Mouse (Mus musculus): ENCODE measurements around the gene Aamdc.

Gene Aamdc

DNA sequence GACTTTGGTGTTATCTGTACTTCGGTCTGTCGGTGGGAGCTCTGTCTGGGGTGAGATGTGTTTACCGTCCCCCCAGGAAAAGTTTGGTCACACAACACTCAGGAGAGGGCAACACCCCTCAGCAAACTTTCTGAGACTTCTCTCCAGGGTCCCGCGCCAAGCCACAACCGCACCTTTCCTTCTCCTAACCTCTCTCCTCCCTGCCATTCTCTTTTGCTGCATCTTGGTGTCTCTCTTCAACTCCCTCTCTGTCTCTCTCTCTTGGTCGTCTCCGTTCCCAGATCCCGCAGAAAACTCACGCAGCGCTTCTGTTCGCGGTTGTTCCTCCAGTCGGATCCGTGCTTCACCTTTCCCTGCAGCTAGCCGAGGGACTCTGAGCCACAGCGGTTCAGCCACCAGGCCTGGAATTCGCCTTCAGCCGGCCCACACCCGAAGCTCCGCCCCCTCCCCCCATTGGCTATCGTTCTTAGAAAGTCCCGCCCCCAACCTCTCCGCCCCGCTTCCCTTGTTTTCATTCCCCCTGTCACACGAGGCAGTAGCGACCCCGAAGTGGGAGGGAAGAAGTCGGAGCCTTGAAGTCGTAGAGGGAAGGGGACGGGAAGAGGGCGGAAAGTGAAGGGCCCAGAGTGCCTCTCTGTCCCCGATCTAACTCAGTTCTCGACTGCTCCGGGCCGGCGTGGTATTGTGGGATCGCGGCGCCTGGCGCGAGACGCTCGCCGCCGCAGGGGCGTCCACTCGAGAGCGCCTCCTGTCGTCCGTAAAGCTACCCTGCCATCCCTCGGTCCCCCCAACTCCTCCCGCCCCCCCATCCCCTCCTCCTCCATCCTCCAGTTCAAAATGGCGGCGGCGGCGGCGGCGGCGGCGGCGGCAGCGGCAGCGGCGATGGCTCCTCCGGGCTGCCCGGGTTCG, at the start of gene Aamdc, which contains the start of gene Rsf1:
Gene Aamdc (minus strand): TSS at position 431 of the 909 bp plus-strand sequence.
Gene Rsf1 (plus strand): TSS at position 823 of the 909 bp plus-strand sequence.
- peak; percentile 97 for DNase-seq (ENCODE audit: low read depth)

DNA sequence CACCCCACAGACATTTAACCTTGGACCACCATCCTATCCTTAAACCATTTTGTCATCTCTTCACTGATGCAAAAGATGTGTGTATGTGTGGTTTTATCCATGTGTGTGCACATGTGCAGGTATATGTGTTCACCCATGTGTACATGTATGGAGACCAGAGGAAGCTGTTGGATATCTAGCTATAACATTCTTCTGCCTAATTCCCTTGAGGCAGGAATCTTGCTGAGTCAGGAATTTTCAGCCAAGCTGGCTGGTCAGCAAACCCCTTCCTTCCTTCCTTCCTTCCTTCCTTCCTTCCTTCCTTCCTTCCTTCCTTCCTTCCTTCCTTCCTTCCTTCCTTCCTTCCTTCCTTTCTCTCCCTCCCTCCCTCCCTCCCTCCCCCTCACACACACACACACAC, 44.1 kb upstream of the Aamdc start:
- DNase-seq (ENCODE audit: low read depth), result no peak

DNA sequence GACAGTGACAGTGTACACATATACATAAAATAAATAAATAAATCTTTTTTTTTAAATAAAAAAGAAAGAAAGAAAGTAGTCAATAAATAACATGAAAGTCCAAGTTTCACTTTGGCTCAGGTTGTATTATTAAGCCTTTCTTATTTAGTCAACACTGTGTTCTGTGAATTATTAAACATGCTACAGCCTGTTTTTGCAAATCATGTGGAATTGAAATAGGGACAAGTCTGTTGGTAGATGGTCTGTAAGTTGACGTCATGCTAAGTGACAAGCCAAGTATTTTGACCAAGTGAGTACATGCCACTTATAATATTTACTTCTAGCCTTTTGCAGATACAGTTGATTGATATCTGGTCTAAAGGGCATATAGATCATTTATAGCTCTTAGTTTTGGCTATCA, 43.4 kb upstream of the Aamdc start:
- no peak for DNase-seq (ENCODE audit: low read depth)

DNA sequence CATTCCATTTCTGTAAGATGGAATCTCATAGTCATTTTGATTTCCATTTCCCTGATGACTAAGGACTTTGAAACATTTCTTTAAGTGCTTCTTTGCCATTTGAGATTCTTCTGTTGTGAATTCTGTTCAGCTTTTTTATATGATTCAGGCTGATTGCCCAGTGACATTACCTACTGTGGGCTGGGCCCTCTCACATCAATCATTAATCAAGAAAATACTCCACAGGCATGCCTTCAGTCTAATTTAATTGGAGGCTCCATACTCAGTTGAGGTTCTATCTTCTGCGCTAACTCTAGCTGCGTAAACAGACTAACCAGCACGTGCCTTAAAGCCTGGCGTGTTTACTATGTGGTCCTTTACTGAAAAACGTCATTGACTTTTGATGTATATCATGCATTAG, 42.0 kb upstream of the Aamdc start:
- no peak for DNase-seq (ENCODE audit: low read depth)

DNA sequence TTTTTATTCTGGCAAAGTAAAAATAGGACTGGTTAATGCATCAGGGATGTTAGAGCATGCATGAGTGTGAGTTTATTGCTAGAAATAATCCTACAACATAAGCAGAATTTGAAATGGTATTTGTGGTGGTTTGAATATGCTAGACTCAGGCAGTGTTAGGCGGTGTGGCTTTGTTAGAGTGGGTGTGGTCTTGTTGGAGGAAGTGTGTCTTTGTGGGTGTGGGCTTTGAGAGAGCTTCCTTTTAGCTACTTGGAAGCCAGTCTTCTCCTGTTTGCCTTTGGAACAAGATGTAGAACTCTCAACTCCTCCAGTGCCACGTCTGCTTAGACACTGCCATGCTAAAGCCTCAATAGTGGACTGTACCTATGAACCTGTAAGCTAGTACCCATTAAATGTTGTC, 19.3 kb upstream of the Aamdc start:
- peak; percentile 43 for DNase-seq (ENCODE audit: low read depth)

DNA sequence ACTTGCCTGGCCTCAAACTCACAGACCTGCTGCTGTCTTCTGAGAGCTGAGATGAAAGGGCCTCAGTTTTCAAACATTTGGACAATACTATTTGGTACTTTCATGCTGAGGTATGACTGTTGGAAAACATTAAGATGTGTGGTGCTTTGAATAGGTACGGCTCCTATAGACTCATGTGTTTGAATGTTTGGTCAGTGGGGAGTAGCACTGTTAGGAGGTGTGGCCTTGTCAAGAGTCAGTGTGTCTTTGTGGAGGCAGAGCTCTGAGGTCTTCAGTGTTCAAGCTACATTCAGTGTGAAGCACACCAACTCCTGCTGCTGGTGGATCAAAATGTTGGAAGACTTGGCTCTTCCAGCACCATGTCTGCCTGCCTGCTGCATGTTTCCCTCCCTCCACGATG, 14.2 kb upstream of the Aamdc start:
- no peak for DNase-seq (ENCODE audit: low read depth)

DNA sequence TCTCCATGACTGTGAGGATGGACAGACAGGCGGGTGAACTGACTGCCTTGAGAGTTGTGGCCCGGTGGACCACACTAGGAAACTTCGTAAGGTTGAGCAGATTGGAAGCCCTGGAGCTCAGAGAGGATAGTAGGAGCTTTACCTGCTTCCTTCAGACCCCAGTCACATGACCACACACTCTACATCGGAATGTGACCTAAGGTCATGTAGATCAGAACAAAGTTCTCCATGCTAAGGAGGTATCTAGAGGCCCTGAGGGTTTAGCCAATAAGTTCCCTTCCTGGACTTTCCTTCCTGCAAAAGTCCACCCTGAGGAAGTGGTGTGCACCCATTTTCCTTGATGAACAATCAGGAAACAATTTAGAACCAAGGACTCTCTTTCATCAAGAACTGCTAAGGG, 13.1 kb upstream of the Aamdc start:
- no peak for DNase-seq (ENCODE audit: low read depth)

DNA sequence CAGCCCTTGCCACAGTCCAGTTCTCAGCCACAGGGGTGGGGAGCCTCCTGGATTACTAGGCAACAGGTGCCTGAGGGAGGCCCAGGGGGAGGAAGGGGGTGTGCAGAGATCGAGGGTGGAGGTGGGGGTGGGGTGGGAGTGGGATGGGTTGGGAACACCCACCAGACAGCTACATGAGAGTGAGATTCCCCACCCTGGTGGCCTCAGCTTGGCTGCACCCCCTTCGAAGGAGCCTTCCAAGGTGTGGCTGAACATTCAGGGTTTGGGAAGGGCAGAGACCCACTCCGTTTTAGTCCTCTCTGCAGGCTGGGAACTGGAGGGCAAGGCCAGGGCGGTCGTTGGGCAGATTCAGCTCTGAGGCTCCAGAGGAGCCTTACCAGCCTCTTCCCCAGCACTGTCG, 12.0 kb upstream of the Aamdc start:
- DNase-seq (ENCODE audit: low read depth), result no peak

DNA sequence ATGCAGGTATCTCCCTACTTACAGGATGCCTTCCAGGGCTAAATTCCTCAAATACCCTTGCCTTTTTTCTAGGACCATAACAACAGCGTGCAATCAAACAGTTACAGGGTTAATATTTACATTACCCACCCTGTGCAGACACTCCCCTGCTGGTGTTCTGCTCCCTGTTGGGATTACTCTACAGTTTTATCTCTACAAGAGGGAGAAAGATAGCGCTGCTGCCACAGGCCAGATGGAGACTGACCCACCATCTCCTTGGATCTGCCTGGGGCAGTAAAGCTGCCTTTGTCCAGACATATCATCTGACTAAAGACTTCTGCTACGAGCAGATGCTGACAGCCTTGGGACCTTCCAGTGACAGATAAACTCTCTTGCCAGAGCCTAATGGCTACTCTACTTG, 11.2 kb upstream of the Aamdc start:
- no peak for DNase-seq (ENCODE audit: low read depth)

DNA sequence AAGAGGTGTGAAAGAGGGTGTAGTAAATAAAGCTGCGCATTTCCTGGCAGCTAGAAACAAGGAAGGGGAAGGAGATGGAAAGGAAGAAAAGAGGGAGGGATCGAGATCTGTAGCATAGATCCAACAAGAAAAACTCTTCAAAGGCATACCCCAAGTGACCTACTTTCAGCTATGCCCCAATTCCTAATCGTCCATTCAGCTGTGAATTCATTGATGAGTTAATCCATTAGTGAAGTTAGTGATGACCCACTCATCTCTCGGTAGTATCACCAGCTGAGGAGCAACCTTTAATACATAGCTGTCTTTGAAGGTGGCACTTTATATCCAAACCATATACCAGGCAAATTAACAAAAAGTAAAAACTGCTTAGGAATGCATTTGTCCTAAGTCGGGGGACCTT, 9.2 kb upstream of the Aamdc start:
- no peak for DNase-seq (ENCODE audit: low read depth)

DNA sequence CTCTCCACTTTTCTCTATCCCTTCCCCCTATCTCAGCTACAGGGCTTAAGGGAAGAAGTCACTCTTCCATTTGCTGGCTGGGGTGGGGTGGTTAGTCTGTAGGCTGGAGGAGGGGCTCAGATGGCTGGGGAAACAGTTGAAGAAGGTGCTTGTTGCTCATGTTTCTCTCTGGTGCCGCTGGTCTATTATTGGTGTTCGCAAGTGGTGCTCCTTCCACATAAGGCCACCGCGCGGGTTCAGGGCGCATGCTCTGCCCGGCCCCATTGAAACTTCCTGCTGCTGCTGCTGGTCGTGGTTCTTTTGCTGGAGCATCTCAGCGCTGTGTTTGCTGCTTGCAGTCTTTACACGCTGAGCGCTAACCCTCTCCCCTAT, 1.5 kb upstream of the Aamdc start:
- peak; percentile 91 for DNase-seq (ENCODE audit: low read depth)

DNA sequence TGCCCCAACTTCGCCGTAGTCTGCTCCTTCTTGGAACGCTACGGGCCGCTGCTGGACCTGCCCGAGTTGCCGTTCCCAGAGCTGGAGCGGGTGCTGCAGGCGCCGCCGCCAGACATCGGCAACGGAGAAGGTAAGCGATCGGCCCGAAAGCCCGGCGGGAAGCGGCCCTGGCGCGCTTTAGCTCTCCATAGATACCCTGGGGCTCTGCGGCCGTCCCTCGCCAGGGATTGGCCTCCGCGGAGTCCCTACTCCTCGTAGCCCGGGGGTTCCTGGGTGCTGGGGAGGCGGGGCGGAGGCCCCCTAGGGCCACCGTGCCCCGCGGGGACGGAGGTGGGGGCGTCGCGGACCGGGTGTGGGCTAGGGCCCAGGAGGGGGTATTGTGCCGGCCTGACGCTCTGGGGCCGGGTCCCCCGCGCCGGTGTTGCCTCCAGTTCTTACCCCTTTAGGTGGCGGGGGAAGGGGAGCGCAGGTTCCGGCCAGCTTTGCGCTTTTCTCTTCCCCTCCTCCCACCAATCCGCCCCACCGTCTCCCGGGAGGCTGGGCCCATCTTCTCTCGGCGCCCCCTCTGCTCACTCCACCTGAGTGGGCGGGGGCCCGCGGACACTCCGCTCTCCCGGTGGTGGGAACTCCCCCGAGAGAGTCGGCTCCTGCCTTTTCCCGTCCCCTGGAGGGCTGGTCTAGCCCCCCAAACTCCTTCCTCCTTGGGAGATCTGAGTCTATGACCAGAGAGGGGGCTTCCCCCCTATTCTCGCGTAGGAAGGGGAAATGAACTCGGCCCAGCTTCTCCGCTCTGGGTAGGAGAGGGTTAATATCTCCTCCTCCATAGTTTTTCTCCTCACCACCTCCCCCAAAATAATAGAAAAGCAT, 912 bp upstream of the Aamdc start:
- DNase-seq (ENCODE audit: low read depth), result peak; percentile 61

DNA sequence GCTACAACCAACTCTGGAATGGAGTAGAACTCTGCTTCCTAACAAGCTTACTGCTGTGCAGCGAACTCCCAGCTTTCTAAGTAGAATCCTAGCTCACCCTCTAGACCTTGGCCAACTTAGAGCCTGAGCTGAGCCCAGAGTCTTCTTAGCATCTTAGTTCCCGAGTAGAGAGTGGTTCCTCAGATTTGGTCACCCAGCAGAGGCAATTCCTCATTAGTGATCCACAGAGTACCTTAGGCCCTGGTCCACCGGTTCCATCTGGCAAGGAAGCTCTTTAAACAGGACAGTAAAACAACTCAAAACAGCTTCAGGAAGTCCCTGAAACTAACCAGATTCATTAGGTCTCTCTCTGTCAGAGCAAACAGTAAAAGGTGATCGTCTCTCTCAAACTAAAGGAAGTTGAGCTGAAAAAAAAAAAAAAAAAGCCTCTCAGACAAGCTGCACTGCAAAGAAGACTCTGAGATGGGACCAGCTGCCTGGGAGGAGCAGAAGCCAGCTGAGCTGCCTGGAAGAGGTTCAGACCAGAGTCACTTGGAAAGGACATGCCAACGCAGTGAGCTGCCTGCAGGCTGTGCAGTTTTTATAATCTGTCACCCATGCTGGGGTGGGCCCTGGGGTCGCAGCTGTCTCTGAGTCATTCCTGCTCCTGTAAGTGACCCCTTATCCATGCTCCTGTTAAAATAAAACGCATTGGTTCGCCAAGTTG, 783 bp downstream of the Aamdc start:
- DNase-seq (ENCODE audit: low read depth), result peak; percentile 51

DNA sequence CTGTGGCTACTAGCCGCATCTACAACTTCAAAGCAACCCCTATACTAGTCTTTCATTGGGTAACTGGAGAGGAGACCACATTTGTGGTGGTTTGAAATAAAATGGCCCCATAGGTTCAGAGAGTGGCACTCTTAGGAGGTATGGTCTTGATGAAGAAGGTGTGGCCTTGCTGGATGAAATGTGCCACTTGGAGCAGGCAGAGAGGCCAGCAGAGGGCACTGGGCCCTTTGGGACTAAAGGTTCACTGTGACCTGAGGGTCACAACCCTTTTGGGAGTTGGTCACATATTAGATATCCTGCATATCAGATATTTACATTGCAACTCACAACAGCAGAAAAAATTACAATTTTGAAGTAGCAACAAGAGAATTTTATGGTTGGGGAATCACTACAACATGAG, 8.9 kb downstream of the Aamdc start:
- DNase-seq (ENCODE audit: low read depth), result peak; percentile 25

DNA sequence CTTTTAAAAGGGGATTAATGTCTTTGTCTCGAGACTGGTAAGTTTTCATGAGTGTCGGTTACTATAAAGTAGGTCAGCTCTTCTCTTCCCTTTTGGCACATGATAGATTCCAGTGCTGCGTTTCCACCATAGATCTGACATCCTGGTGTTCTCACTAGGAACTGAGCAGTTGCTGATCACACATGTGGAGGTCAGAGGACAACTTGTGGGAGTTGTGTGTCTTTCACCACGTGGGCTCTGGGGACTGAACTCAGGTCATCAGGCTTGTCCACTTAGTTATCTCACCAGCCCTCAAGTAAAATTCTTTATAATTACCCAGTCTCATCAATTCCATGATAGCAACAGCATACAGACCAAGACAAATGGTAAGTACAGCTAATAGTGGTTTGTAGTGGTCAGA, 9.9 kb downstream of the Aamdc start:
- DNase-seq (ENCODE audit: low read depth), result no peak

DNA sequence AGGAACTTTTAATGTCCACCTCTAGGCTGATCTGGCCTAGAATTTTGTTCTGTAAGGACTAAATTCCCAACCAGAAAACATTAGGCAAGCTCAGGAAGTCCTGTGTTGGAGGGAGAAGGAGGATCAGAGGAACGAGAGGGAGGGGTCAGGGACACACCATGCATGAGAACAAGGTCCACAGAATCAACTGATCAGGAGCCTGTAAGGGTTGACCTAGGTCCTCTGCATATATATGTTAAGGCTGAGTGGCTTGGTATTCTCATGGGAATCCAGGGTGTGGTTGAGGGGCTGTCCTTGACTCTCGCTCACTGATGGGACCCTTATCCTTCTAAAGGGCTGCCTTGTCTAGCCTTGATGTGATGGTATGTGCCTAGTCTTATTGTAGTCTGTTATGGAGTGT, 15.7 kb downstream of the Aamdc start:
- DNase-seq (ENCODE audit: low read depth), result no peak

DNA sequence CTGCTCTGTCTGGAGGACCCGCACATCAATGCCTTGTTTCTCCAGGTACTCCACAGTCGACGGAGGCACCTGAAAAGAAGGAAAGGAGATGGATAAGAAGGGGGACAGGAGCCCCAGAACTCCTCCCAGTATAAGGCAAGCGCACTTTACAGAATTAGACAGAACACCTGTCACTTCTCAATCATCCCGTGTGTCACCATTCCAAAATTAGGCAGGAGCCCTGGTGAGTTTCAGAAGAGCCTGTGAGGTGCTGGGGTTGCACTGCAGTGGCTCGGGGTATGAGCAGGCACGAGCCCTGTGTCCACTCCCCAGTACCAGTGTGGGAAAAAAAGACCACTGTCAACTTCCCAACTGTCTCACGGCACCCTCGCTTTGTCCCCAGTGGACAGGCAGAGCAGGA, 28.6 kb downstream of the Aamdc start:
- DNase-seq (ENCODE audit: low read depth), result no peak

DNA sequence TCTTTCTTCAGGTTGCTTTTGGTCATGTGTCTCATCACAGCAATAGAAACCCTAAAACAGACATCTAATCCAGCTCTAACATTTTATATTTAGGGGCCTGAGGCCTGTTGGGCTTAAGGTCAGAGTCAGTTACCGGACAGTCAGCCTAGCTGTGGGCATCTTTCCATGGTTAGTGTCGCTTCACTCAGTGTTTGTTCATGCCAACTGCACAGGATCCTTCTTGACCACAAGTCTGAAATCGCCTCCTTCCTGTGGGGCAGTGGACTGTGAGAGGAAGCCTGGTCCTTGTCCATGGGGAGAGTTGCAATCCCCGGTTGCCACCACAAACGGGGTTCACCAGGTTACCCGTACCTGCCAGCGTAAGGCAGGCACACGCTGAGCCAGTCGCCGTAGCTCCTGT, 30.0 kb downstream of the Aamdc start:
- no peak for DNase-seq (ENCODE audit: low read depth)

DNA sequence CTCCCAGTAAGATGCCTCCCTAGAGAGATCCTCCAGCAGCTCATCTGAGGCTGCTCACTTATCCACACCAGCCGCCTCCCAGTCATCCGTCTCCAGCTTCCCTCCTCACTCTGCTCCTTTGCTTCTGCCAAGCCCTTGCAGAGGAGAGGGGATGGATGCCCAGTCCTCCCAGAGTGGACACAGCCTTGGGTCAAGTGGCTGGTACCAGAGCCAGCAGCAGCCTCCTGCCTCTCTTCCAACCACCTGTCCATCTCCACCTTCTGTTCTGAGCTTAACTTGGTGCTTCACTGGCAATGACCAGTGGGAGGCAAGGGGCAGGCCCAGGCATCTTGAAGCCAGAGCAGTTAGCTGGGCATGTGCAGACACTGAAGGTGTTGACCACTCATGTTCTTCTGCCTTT, 32.8 kb downstream of the Aamdc start:
- DNase-seq (ENCODE audit: low read depth), result no peak

DNA sequence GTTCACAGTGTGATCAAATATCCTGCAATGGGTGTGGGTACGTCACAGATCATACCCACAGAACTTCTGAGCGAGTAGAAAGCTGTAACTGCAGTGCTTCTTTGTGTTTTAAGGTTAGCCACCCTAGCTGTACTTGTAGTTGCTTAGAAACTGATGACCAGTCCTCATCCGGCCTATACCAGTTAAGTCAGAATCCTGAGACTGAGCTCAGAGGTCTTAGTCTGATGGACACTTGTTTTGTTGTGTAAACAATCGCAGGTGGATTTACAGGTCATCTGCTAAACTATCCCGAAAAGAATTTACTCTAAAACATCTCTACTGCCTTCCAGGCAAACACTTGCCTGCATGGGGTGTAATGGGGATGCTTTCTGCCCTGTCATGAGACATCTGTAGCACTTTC, 42.7 kb downstream of the Aamdc start:
- no peak for DNase-seq (ENCODE audit: low read depth)

DNA sequence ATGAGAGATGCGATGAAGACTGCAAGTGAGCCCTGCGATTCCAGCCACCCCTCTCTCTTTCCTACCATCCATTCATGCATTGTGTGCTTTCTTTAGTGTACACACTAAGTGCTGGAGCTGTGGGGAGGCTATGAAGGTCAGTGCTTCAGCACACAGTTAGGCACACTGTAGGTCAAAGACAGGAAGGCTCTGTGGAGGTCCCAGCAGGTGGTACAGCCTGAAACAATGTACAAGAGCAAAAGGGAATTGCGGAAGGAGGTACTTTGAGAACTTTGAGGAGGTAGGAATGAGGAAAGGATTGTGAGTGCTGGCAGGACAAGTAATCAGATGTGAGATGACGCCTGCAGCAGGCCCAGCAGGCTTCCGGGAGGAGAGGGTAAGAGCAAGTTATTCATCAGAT, 43.8 kb downstream of the Aamdc start:
- DNase-seq (ENCODE audit: low read depth), result no peak

DNA sequence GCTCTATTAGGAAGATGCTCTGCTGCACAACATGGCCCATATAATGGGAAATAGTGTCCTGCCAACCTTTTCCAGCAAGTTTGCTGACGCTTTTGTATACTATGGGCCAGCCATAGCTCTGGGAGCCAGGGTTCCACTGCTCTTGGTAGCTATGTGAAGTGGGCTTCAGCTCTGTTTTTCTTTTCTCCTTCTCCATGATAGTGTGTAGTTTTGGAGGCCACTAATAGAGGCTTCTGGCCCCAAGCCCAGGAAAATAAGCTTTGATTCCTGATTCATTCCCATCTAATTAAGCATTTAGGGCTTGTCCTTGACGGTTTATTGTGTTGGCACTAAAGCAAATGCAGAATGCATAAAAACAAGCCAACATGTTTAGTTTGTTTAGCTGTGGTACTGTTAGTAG, 59.4 kb downstream of the Aamdc start:
- no peak for DNase-seq (ENCODE audit: low read depth)

DNA sequence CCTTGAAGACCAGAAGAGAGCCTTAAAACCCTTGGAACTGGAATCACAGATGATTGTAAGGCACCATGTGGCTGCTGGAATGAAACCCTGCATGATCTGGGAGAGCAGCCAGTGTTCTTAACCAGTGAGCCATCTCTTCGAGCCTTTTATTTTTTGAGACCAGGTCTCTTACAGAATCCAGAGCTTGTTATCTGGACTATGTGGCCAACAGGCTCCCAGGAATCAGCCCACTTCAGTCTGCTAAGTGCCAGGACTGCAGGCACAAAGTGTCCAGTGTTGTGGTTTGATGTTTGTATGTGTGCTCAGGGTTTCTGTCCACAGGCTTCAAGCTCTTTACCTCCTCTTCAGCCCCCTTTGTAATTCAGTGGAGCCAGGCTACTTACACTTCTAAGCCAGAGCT, 64.5 kb downstream of the Aamdc start:
- DNase-seq (ENCODE audit: low read depth), result no peak

All from naive thymus-derived CD4-positive, alpha-beta T cell, adult 2 months (primary cell).